Mouse (Mus musculus) thymus, adult 2 months (tissue): ENCODE results near the gene Moap1.

ENCODE experiments used
- CTCF ChIP-seq: fragments of 200-500 bp; IDR thresholded peaks from 2 replicates; pipeline ENCODE4 v1.5.1; 2012; ENCODE audit warnings: mild to moderate bottlenecking, control low read depth, low read length, moderate library complexity, borderline replicate concordance; ENCODE audit not compliant: control insufficient read depth, poor library complexity, insufficient read depth; ENCODE audit errors: extremely low read depth
- POLR2A ChIP-seq: fragments of 200-500 bp; IDR thresholded peaks from 2 replicates; pipeline ENCODE4 v1.6.1; 2012; ENCODE audit warnings: mild to moderate bottlenecking, low read length, control low read depth, moderate library complexity; ENCODE audit not compliant: control insufficient read depth, poor library complexity, insufficient read depth; ENCODE audit errors: extremely low read depth

- TF ChIP-seq POLR2A, result no peak
- TF ChIP-seq CTCF, result no peak
Measured at GRCm38 (mm10) chr12:102714116-102714515, 29.3 kb downstream of the Moap1 start.
